Mouse (Mus musculus): ENCODE measurements around the gene Pik3r1. TPM values are rescaled to one million over a fixed set of nuclear protein-coding genes. Genes with fewer than 3 reads are reported as not detected.

Pik3r1 gene
- 10 to 100 TPM; 51.8 to 55.6 TPM for total RNA-seq (2023)

DNA sequence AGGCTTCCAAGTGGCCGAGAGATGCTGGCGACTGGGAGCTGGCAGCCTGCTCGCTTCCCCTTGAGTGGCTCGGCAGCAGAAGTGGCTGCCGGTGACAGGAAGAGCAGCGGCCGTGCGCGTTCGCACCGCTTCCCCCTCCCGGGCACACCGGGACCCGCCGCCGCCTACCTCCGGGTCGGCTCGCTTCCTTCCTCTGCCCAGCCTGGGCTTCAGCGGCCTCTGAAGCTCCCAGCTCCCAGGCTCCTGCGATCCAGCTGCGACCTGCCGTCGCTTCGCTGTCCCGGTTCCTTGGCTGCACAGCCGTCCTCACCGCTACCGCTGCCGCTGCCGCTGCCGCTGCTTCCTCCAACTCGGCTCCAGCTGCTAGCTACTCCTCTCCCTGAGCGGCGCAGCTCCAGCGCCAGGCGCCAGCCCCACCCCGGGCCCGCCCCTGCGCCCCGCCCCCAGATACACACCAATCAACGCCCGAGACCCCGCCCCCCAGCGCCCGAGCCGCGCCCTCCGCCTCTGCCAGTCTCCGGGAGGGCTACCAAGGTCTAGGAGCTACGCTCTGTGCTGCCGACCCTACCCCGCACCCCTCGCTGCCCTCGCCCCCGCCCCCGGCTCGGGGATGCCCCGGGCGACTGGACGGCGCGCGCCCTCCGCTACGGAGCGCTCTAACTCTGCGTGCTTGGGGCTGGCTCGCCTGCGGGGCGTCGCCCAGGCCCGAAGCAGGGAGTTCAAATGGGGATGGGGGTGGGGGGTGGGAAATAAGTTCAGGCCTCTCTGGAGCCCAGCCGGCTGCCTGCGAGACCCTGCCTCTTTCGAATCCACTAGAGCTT, at the start of gene Pik3r1:
Pik3r1 (minus strand) TSS at position 409 of the 821 bp plus-strand sequence.

Measured in neutrophil, adult 83 days (primary cell).